Mouse (Mus musculus) embryonic facial prominence, embryonic 12.5 days (tissue): ENCODE results near the gene Vmn1r192. TPM values are rescaled to one million over a fixed set of nuclear protein-coding genes. Genes with fewer than 3 reads are reported as not detected.
"Not testable (repeated sequence)": the region's sequence is repeated elsewhere in the genome, so short reads cannot be mapped to it uniquely, and the experiment has no call there.

Experiments
- ATAC-seq: fragments of 200-750 bp; cut with Nextera tagmentation; 2 replicates; pipeline ENCODE4 v1.8.0; 2017; ENCODE audit not compliant: insufficient number of reproducible peaks, insufficient read depth, low FRiP score, low TSS enrichment
- H3K27ac ChIP-seq: fragments of 300-500 bp; sonication (generic); 2 replicates; pipeline ENCODE4 v1.5.1; 2016; ENCODE audit warnings: mild to moderate bottlenecking
- H3K27me3 ChIP-seq: fragments of 300-500 bp; sonication (generic); 2 replicates; pipeline ENCODE4 v1.6.1; 2016; ENCODE audit warnings: mild to moderate bottlenecking, moderate library complexity
- H3K36me3 ChIP-seq: fragments of 300-500 bp; sonication (generic); 2 replicates; pipeline ENCODE4 v1.6.1; 2016; ENCODE audit warnings: mild to moderate bottlenecking
- H3K4me1 ChIP-seq: fragments of 300-500 bp; sonication (generic); 2 replicates; pipeline ENCODE4 v1.6.1; 2016
- H3K4me2 ChIP-seq: fragments of 300-500 bp; sonication (generic); replicated peaks from 2 replicates; pipeline ENCODE4 v1.6.1; 2016; ENCODE audit warnings: mild to moderate bottlenecking, moderate library complexity
- H3K4me3 ChIP-seq: fragments of 300-500 bp; sonication (generic); 2 replicates; pipeline ENCODE4 v1.5.1; 2016; ENCODE audit warnings: mild to moderate bottlenecking
- H3K9ac ChIP-seq: fragments of 300-500 bp; sonication (generic); 2 replicates; pipeline ENCODE4 v1.6.1; 2016; ENCODE audit warnings: mild to moderate bottlenecking, moderate library complexity
- H3K9me3 ChIP-seq: fragments of 300-500 bp; sonication (generic); 2 replicates; pipeline ENCODE4 v1.6.1; 2016; ENCODE audit warnings: mild to moderate bottlenecking, moderate library complexity
- WGBS: fragments of 180-500 bp; shearing (Covaris S2); methylation state at CpG from one replicate; pipeline ENCODE4 v1.1.7; 2016; 5-methylcytosine and 5-hydroxymethylcytosine counted together
- microRNA-seq: library from miRNA; unstranded; fragments of <30 nt; microRNA quantifications from one replicate; pipeline ENCODE4, GENCODE M21; 2017
- polyA plus RNA-seq: library from polyadenylated mRNA; unstranded; fragments of >200 nt; fragmentation: Nextera tagmentation; extraction: Ambion mirVana; gene quantifications from 2 replicates; pipeline ENCODE4 v1.2.1, GENCODE M21; 2016

Gene Vmn1r192
- polyA plus RNA-seq = not detected in 2 replicates

DNA sequence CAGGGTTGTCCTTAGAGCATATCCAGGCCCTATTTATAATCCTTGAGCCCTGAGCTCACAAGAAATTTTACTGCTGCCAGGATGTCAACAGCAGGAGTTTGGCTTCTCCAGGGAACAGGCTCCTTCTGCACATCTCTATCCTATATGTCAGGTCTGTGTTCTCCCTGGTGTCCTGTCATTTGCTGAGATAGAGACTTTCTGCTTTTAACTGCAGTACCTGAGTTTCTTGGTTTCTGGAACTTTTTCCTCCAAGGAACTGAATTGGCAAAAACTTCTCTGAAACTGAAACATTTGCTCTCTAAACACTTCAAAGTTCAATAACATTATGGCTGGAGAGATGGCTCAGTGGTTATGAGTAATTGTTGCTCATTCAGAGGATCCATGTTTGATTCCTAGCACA, at the start of gene Vmn1r192:
Vmn1r192 (minus strand) TSS at position 101 of the 400 bp plus-strand sequence.
- no peak within 1 kb of the TSS for H3K9ac ChIP-seq
- no peak for ATAC-seq

DNA sequence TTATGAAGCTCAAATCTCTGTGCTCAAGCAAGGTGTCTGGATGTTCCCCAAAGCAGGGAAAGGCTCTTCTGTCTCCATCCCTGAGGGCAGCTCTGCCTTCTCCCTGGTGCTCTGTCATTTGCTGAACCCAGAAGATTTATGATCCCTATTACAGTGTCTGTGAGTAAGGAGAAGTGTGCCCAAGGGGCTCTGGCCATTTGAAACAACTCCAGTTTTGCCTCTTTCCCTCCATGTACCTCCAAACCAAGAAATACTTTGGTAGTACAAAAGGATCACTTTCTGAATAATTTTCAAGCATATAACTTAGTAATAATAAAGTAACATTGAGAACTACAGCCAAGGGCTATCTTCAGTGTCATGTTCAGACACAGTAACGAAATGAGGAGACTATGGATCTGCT, 32.1 kb upstream of the Vmn1r192 start, which contains the start of gene Vmn1r193:
Vmn1r193 (minus strand) TSS at position 101 of the 400 bp plus-strand sequence.
- not testable (repeated sequence) for H3K4me2 ChIP-seq, H3K9me3 ChIP-seq, H3K36me3 ChIP-seq, H3K9ac ChIP-seq, H3K4me3 ChIP-seq, ATAC-seq, H3K4me1 ChIP-seq, H3K27ac ChIP-seq, H3K27me3 ChIP-seq
- WGBS = 76% methylated on average over 1 of the region's 1 CpGs

More for the DNA sequence above, at the start of gene Vmn1r192:
- Histone ChIP-seq H3K4me3 (no peak within 1 kb of the TSS), H3K27ac (no peak within 1 kb of the TSS), H3K9me3 (no peaks in the 10 kb centered on the region), H3K4me1 (no peaks in the 10 kb centered on the region), H3K27me3 (no peaks in the 10 kb centered on the region), H3K36me3 (no peaks in the 10 kb centered on the region), H3K4me2 (no peak within 1 kb of the TSS)

DNA sequence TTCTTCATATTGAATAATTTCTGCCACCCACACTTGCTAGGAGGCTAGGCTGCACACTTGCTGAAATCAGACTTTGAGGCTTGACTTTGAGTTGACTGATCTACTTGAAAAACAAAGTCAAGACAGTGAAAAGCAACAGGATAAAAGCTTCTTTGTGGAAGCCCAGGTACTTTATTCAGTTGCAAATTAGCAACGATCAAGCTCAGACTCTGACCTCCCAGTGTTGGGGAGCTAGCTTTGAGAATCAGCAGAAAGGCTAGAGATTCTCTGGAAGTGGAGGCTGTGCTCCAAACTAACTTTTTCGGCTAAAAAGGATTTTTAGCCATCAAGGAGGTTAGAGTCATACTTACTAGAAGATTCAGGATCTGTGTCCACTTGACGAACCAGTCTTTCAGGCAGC, 1.8 kb upstream of the Vmn1r192 start:
- H3K27me3 ChIP-seq, H3K27ac ChIP-seq, H3K4me3 ChIP-seq, H3K9ac ChIP-seq, H3K4me1 ChIP-seq, H3K9me3 ChIP-seq, H3K4me2 ChIP-seq, ATAC-seq, H3K36me3 ChIP-seq: not testable (repeated sequence)
- whole genome bisulfite sequencing = 69% methylated on average over 3 of the region's 3 CpGs

DNA sequence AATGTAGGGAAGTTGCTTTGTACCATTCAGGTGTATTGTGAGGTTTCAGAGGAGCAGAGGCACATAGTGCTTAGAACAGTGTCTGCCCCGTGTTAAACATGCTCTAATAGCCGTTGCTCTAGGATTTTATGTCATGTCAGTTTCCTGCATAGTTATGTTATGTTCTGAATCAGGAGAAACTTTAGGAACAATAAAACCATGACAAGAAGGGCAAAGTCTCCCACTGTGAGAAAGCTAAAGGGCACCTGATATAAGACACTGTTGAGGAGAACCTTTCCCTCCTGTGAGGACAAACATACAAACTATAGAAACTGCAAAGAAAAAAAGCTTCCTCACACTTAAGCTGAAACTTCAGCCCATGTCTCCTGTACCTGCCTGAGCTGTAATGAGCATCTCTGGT, 556 bp downstream of the Vmn1r192 start:
- H3K36me3 ChIP-seq = no peaks in the 10 kb centered on the region
- H3K4me3 ChIP-seq = no peak overlapping the region
- H3K27ac ChIP-seq = no peak overlapping the region
- no peak overlapping the region for H3K4me2 ChIP-seq
- WGBS = 83% methylated on average over 2 of the region's 2 CpGs
- no peaks in the 10 kb centered on the region for H3K4me1 ChIP-seq
- no peak for ATAC-seq
- no peaks in the 10 kb centered on the region for H3K9me3 ChIP-seq
- no peaks in the 10 kb centered on the region for H3K27me3 ChIP-seq
- no peak overlapping the region for H3K9ac ChIP-seq

DNA sequence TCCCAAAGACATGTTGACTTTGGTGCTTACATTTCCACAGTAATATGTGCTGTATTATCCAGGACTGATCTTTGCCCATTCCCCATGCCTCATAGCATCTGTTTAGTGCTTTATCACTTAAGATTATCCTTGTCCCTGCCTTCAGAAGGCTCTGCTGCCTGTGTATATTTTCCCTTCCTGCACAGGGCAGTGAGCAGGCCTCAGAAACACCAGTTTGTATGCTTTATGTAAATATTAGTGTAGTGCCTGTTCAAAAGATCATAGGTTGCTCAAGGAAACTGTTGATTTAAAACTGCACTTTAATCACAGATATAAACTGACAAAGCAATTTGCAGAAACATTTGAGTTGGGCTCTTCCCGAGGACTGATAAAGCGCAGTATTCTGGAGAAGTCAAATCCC, 1.6 kb downstream of the Vmn1r192 start:
- no peak overlapping the region for H3K27ac ChIP-seq
- H3K4me3 ChIP-seq = no peak overlapping the region
- no peaks in the 10 kb centered on the region for H3K4me1 ChIP-seq
- ATAC-seq = no peak
- 88% methylated on average over 2 of the region's 2 CpGs for WGBS
- no peaks in the 10 kb centered on the region for H3K27me3 ChIP-seq
- H3K9ac ChIP-seq = no peak overlapping the region
- no peak overlapping the region for H3K4me2 ChIP-seq
- no peaks in the 10 kb centered on the region for H3K9me3 ChIP-seq
- H3K36me3 ChIP-seq = no peaks in the 10 kb centered on the region

DNA sequence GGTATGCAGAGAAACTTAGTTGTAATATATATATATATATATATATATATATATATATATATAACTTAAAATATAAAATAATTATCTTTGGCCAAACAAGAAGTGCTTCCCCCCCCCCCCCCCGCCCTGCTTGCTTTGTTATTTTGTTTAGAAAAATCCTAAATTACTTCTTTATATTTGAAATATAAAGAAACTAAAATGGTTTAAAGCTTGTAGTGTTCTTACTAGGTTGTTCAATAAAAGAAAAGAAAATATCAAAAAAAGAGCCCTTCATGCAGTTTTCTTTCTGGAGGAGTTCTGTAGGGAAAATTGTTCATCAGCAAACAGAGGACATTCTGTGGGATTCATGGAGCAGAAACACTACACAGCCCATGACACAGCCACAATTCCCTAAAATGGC, 7.1 kb downstream of the Vmn1r192 start, which contains the start of gene Vmn1r191:
Vmn1r191 (minus strand) TSS at position 101 of the 400 bp plus-strand sequence.
- no peaks in the 10 kb centered on the region for H3K9me3 ChIP-seq
- no peaks in the 10 kb centered on the region for H3K36me3 ChIP-seq
- no peak for ATAC-seq
- no peak within 1 kb of the TSS for H3K9ac ChIP-seq
- H3K4me1 ChIP-seq = no peaks in the 10 kb centered on the region
- H3K27me3 ChIP-seq = no peaks in the 10 kb centered on the region
- no peak within 1 kb of the TSS for H3K4me3 ChIP-seq
- no peak within 1 kb of the TSS for H3K4me2 ChIP-seq
- WGBS = 71% methylated on average over 1 of the region's 1 CpGs
- H3K27ac ChIP-seq = no peak within 1 kb of the TSS

DNA sequence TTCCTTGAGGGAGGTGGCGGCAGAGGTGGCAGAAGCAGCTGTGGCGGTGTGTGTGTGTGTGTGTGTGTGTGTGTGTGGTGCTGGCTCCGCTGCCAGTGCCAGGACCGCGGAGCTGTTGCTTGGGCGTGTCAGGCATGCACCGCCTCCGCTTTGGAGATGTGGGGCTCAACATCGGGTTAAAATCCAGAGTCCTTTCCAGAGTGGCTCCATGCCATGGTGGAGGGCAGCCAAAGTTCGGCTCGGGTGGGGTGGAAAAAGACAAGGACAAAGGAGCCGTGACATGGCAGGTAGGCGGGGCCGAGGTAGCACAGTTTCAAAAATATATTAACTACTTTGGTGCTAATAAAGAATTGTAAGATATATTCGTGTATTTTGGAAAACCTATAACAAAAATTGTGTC, 22.5 kb downstream of the Vmn1r192 start:
- H3K36me3 ChIP-seq = no peaks in the 10 kb centered on the region
- no peak overlapping the region for H3K4me2 ChIP-seq
- H3K27me3 ChIP-seq = no peaks in the 10 kb centered on the region
- WGBS = 94% methylated on average over 15 of the region's 15 CpGs
- H3K4me1 ChIP-seq = no peaks in the 10 kb centered on the region
- peaks cover 8% of the 10 kb centered on the region for H3K9me3 ChIP-seq
- H3K4me3 ChIP-seq = no peak overlapping the region
- no peak for ATAC-seq
- no peak overlapping the region for H3K9ac ChIP-seq
- no peak overlapping the region for H3K27ac ChIP-seq

DNA sequence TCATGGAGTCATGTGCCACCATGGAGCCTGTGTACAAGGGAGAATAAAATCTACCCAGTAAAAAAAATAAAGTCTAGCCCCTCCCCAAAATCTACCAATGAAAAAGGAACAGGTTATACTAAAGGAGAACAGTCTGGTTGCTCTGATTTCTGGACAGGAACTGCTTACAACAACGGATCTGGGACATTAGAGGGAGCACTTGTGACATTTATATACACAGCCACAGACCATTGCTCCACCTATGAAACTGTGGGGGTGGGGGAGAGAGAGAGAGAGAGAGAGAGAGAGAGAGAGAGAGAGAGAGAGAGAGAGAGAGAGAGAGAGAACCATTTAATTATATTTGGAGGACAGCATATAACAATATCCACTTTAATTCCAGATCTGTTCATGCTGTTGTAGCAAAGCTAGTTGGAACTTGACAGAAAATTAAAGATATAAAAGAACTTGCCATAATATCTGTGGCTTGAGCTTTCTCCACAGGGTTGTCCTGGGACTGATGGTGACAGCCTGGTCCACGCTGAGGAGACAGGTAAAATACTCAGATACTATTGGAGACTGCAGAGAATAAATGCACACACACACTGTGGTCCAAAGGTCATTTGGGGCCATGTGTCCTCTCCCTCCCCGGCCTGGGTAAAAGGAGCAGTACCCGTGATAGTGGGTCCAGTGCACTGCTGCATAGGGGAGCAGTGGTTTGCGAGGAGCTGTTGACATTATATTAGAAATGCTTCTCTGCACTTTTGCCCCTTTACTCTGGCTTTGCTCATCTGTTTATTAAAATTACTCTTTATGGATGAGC, 54.2 kb downstream of the Vmn1r192 start:
- H3K27me3 ChIP-seq, H3K4me1 ChIP-seq, H3K27ac ChIP-seq, H3K4me2 ChIP-seq, H3K36me3 ChIP-seq, H3K4me3 ChIP-seq, ATAC-seq, H3K9me3 ChIP-seq, H3K9ac ChIP-seq: not testable (repeated sequence)
- 75% methylated on average over 5 of the region's 5 CpGs for WGBS

Small RNAs within 50 kb of the gene (microRNA-seq; reads per million reads assigned to microRNA genes)
- not detected for gene Gm23282
- not detected for gene Gm25084

Other genes starting within 250 kb of the Vmn1r192 start
- 21.7 and 23.6 TPM in 2 replicates for gene Zfp184, start 246.0 kb downstream of the Vmn1r192 start, polyA plus RNA-seq
- gene Pom121l2, start 209.9 kb downstream of the Vmn1r192 start, polyA plus RNA-seq = 0.33 TPM in 1 of 2 replicates, not detected in the other
- 0.69 and 0.95 TPM in 2 replicates for gene Prss16, start 181.4 kb downstream of the Vmn1r192 start, polyA plus RNA-seq
- gene Hist1h2ah, start 155.6 kb downstream of the Vmn1r192 start, polyA plus RNA-seq = 8.0 and 8.3 TPM in 2 replicates
- 19.4 and 20.1 TPM in 2 replicates for gene Hist1h2bk, start 155.3 kb downstream of the Vmn1r192 start, polyA plus RNA-seq
- gene Hist1h4i, start 149.8 kb downstream of the Vmn1r192 start, polyA plus RNA-seq = 26.8 and 29.2 TPM in 2 replicates
- gene Hist1h2ag, start 148.2 kb downstream of the Vmn1r192 start, polyA plus RNA-seq = 117 and 124 TPM in 2 replicates
- gene Hist1h2bj, start 147.9 kb downstream of the Vmn1r192 start, polyA plus RNA-seq = 15.2 and 17.7 TPM in 2 replicates
- not detected in 2 replicates for gene Vmn1r188, start 106.7 kb downstream of the Vmn1r192 start, polyA plus RNA-seq
- not detected in 2 replicates for gene Vmn1r189, start 85.3 kb downstream of the Vmn1r192 start, polyA plus RNA-seq
- gene Vmn1r191, start 7.2 kb downstream of the Vmn1r192 start, polyA plus RNA-seq = not detected in 2 replicates
- gene Vmn1r193, start 32.0 kb upstream of the Vmn1r192 start, polyA plus RNA-seq = not detected in 2 replicates
- gene Vmn1r194, start 53.1 kb upstream of the Vmn1r192 start, polyA plus RNA-seq = not detected in 2 replicates
- not detected in 2 replicates for gene Vmn1r195, start 79.4 kb upstream of the Vmn1r192 start, polyA plus RNA-seq
- gene Vmn1r196, start 98.8 kb upstream of the Vmn1r192 start, polyA plus RNA-seq = not detected in 2 replicates
- gene Vmn1r197, start 133.4 kb upstream of the Vmn1r192 start, polyA plus RNA-seq = not detected in 2 replicates
- gene Vmn1r198, start 159.2 kb upstream of the Vmn1r192 start, polyA plus RNA-seq = not detected in 2 replicates
- not detected in 2 replicates for gene Vmn1r199, start 188.7 kb upstream of the Vmn1r192 start, polyA plus RNA-seq
- gene Vmn1r200, start 199.2 kb upstream of the Vmn1r192 start, polyA plus RNA-seq = not detected in 2 replicates